Mouse (Mus musculus) CH12.LX (cell line): Measurements from ENCODE around the gene Gpsm1. TPM values are rescaled to one million over a fixed set of nuclear protein-coding genes. Genes with fewer than 3 reads are reported as not detected.

Experiments
- DNase-seq: peaks from one replicate; pipeline ENCODE4 v3.0.0-alpha.2; 2013; ENCODE audit errors: extremely low read depth
- H3K27ac ChIP-seq: 2 replicates; pipeline ENCODE4 v1.5.1; 2012; ENCODE audit warnings: low read depth, mild to moderate bottlenecking, control low read depth, moderate library complexity; ENCODE audit not compliant: insufficient read depth
- H3K27me3 ChIP-seq: replicated peaks from 2 replicates; pipeline ENCODE3; 2012; ENCODE audit warnings: inconsistent platforms
- H3K36me3 ChIP-seq, 2 experiments: replicated peaks in 1 of 2; 2 replicates each; pipeline versions ENCODE3 to v1.6.1; 2012; ENCODE audit warnings: inconsistent platforms in 1 of 2, low read length in 1 of 2, mild to moderate bottlenecking in 1 of 2, mixed read lengths in 1 of 2, moderate library complexity in 1 of 2; ENCODE audit not compliant: control insufficient read depth in 1 of 2, insufficient read depth in 1 of 2
- H3K4me1 ChIP-seq, 2 experiments: 2 replicates each; pipeline ENCODE4 v1.6.1; 2012; ENCODE audit warnings: inconsistent platforms in 1 of 2, moderate library complexity in 1 of 2; ENCODE audit not compliant: insufficient read depth in 2 of 2, control insufficient read depth in 1 of 2
- H3K4me2 ChIP-seq: 2 replicates; pipeline ENCODE4 v1.6.1; 2012; ENCODE audit warnings: low read depth, mild to moderate bottlenecking, control low read depth; ENCODE audit not compliant: poor library complexity, insufficient read depth, severe bottlenecking
- H3K4me3 ChIP-seq, 3 experiments: fragments of 150-350 bp in 1 of 3; sonication (generic) in 1 of 3; replicated peaks in 1 of 3; 2 replicates each; pipeline versions ENCODE3 to v1.5.1; 2011 to 2012; ENCODE audit warnings: low read depth in 2 of 3, low read length in 2 of 3, mild to moderate bottlenecking in 2 of 3, moderate library complexity in 2 of 3, control low read depth in 1 of 3, improper control_type of control experiment in 1 of 3, inconsistent platforms in 1 of 3, mixed read lengths in 1 of 3; ENCODE audit not compliant: poor library complexity in 1 of 3
- H3K79me2 ChIP-seq: replicated peaks from 2 replicates; pipeline ENCODE4 v1.6.1; 2012; ENCODE audit warnings: mild to moderate bottlenecking, moderate library complexity; ENCODE audit not compliant: control insufficient read depth, poor library complexity, insufficient read depth, severe bottlenecking; ENCODE audit errors: extremely low read depth
- H3K9ac ChIP-seq: 2 replicates; pipeline ENCODE4 v1.6.1; 2012; ENCODE audit warnings: low read depth, mild to moderate bottlenecking, control low read depth, moderate library complexity; ENCODE audit not compliant: insufficient read depth
- H3K9me3 ChIP-seq: replicated peaks from 2 replicates; pipeline ENCODE3; 2012; ENCODE audit warnings: low read length, inconsistent platforms, mixed read lengths
- E2F4 ChIP-seq: IDR thresholded peaks from 2 replicates; pipeline ENCODE4 v1.6.1; 2011; ENCODE audit warnings: low read depth, low read length, improper control_type of control experiment; ENCODE audit not compliant: insufficient replicate concordance
- ELF1 ChIP-seq: IDR thresholded peaks from 2 replicates; pipeline ENCODE4 v1.6.1; 2014; ENCODE audit warnings: low read depth, mild to moderate bottlenecking, inconsistent platforms, low read length, improper control_type of control experiment
- EP300 ChIP-seq: IDR thresholded peaks from 2 replicates; pipeline ENCODE4 v1.6.1; 2011; ENCODE audit warnings: low read length, improper control_type of control experiment
- GABPA ChIP-seq: IDR thresholded peaks from 2 replicates; pipeline ENCODE4 v1.6.1; 2012; ENCODE audit warnings: low read depth, low read length, improper control_type of control experiment, inconsistent platforms; ENCODE audit not compliant: insufficient replicate concordance
- HCFC1 ChIP-seq: IDR thresholded peaks from 2 replicates; pipeline ENCODE4 v1.6.1; 2012; ENCODE audit warnings: low read depth, mild to moderate bottlenecking, inconsistent platforms, low read length, improper control_type of control experiment
- IRF4 ChIP-seq: IDR thresholded peaks from 2 replicates; pipeline ENCODE4 v1.6.1; 2014; ENCODE audit warnings: low read depth, mild to moderate bottlenecking, inconsistent platforms, low read length, improper control_type of control experiment
- JUN ChIP-seq: IDR thresholded peaks from 2 replicates; pipeline ENCODE4 v1.6.1; 2011; ENCODE audit warnings: low read depth, mild to moderate bottlenecking, low read length, improper control_type of control experiment, moderate library complexity; ENCODE audit not compliant: insufficient read depth
- KAT2A ChIP-seq: IDR thresholded peaks from 2 replicates; pipeline ENCODE4 v1.6.1; 2012; ENCODE audit warnings: low read length, improper control_type of control experiment, inconsistent platforms; ENCODE audit not compliant: insufficient replicate concordance
- MAX ChIP-seq: IDR thresholded peaks from 2 replicates; pipeline ENCODE4 v1.6.1; 2011; ENCODE audit warnings: low read length, improper control_type of control experiment
- MAZ ChIP-seq: IDR thresholded peaks from 2 replicates; pipeline ENCODE4 v1.6.1; 2012; ENCODE audit warnings: low read depth, mild to moderate bottlenecking, inconsistent platforms, low read length, improper control_type of control experiment, moderate library complexity
- MEF2A ChIP-seq: IDR thresholded peaks from 2 replicates; pipeline ENCODE4 v1.6.1; 2014; ENCODE audit warnings: low read depth, mild to moderate bottlenecking, inconsistent platforms, low read length, improper control_type of control experiment, borderline replicate concordance
- MXI1 ChIP-seq: IDR thresholded peaks from 2 replicates; pipeline ENCODE4 v1.6.1; 2011; ENCODE audit warnings: mild to moderate bottlenecking, low read depth, low read length, improper control_type of control experiment
- NELFE ChIP-seq: IDR thresholded peaks from 2 replicates; pipeline ENCODE4 v1.6.1; 2011; ENCODE audit warnings: low read depth, low read length, improper control_type of control experiment
- NRF1 ChIP-seq: IDR thresholded peaks from 2 replicates; pipeline ENCODE4 v1.6.1; 2014; ENCODE audit warnings: low read depth, mild to moderate bottlenecking, inconsistent platforms, low read length, improper control_type of control experiment, moderate library complexity
- PAX5 ChIP-seq: IDR thresholded peaks from 2 replicates; pipeline ENCODE4 v1.6.1; 2012; ENCODE audit warnings: low read length, inconsistent platforms, mixed read lengths
- POLR2A ChIP-seq: IDR thresholded peaks from 2 replicates; pipeline ENCODE4 v1.6.1; 2011; ENCODE audit warnings: low read depth, mild to moderate bottlenecking, improper control_type of control experiment, low read length
- POLR2AphosphoS2 ChIP-seq: IDR thresholded peaks from 2 replicates; pipeline ENCODE4 v1.6.1; 2011; ENCODE audit warnings: low read depth, low read length, improper control_type of control experiment
- SIN3A ChIP-seq: IDR thresholded peaks from 2 replicates; pipeline ENCODE4 v1.6.1; 2012; ENCODE audit warnings: low read length, improper control_type of control experiment, inconsistent platforms
- SMC3 ChIP-seq: IDR thresholded peaks from 2 replicates; pipeline ENCODE4 v1.6.1; 2011; ENCODE audit warnings: low read depth, low read length, improper control_type of control experiment
- TBP ChIP-seq: conservative IDR thresholded peaks from 2 replicates; pipeline ENCODE4 v1.6.1; 2011; ENCODE audit warnings: low read depth, low read length, improper control_type of control experiment
- TCF12 ChIP-seq: IDR thresholded peaks from 2 replicates; pipeline ENCODE4 v1.6.1; 2014; ENCODE audit warnings: low read depth, mild to moderate bottlenecking, inconsistent platforms, low read length, improper control_type of control experiment
- USF2 ChIP-seq: conservative IDR thresholded peaks from 2 replicates; pipeline ENCODE4 v1.6.1; 2011; ENCODE audit warnings: low read depth, low read length, improper control_type of control experiment
- ZMIZ1 ChIP-seq: IDR thresholded peaks from 2 replicates; pipeline ENCODE4 v1.6.1; 2012; ENCODE audit warnings: low read depth, mild to moderate bottlenecking, inconsistent platforms, low read length, improper control_type of control experiment
- dilution Hi-C: fragments of 300-500 bp; cut with MboI; formaldehyde crosslinking; loops from 2 replicates; pipeline ENCODE4 v1.14.3; 2020; ENCODE audit warnings: low sequenced_read_pairs; ENCODE audit not compliant: extremely low pct_unique_long_range_greater_than_20kb, extremely low pct_ligation_motif_present
- in situ Hi-C: fragments of 300-500 bp; cut with MboI; formaldehyde crosslinking; loops from 3 replicates; pipeline ENCODE4 v1.14.3; 2019; ENCODE audit warnings: low sequenced_read_pairs, low pct_ligation_motif_present, low pct_unique_long_range_greater_than_20kb, mixed read lengths
- polyA plus RNA-seq: library from polyadenylated mRNA; unstranded; fragments of >175 nt; gene quantifications from 2 replicates; pipeline ENCODE4 v1.2.1, GENCODE M21; 2012; ENCODE audit warnings: low read depth; ENCODE audit not compliant: insufficient read length
- total RNA-seq, 2 experiments: library from RNA; depleted of rRNA; stranded (reverse); fragments of 300-350 nt in 1 of 2; fragments of >200 nt in 1 of 2; gene quantifications; 2 replicates each; pipeline ENCODE4 v1.2.3; 2012 to 2014

The Gpsm1 gene
- total and polyA plus RNA-seq, 3 experiments = 3.2 to 8.1 (median 3.6) TPM

GRCm38 (mm10) chr2:26389154-26389690 lies 73.9 kb downstream of the Gpsm1 start, which contains the start of the genes Entr1 and Pmpca:
Gene Entr1 (minus strand): TSS chr2:26389316.
Gene Pmpca (plus strand): TSS chr2:26389339.
- in situ Hi-C loops (no loop called here), dilution Hi-C loops (no loop called here)
- Histone ChIP-seq H3K36me3 (peaks cover 67 to 77% of the 10 kb centered on the region in 2 experiments), H3K4me2 (peak within 1 kb of the TSS; percentile 97), H3K4me3 (peak within 1 kb of the TSS; percentile 84 to 94 (median 88)), H3K79me2 (peaks cover 26% of the 10 kb centered on the region), H3K4me1 (peaks cover 4 to 26% of the 10 kb centered on the region in 2 experiments), H3K9me3 (no peaks in the 10 kb centered on the region), H3K27me3 (no peaks in the 10 kb centered on the region), H3K27ac (peak within 1 kb of the TSS; percentile 13; the same call in 1 of the 2 replicates), H3K9ac (peak within 1 kb of the TSS; percentile 89)
- peak; percentile 70 for DNase-seq
- TF ChIP-seq POLR2AphosphoS2 (peak; percentile 89; the same call in 1 of the 2 replicates), GABPA (no peak; the same call in 1 of the 2 replicates), POLR2A (peak; percentile 96), KAT2A (peak; percentile 81; the same call in 1 of the 2 replicates), SIN3A (peak; percentile 91), NRF1 (peak; percentile 82), MAZ (0 out of 2 replicates have a peak, but pooled peaks have one; percentile 53), IRF4 (0 out of 2 replicates have a peak, but pooled peaks have one; percentile 16), TBP (no peak), TCF12 (peak; percentile 89), NELFE (peak; percentile 93), E2F4 (no peak), MAX (peak; percentile 64; the same call in 1 of the 2 replicates), MXI1 (peak; percentile 89), MEF2A (peak; percentile 74; the same call in 1 of the 2 replicates), USF2 (no peak), ZMIZ1 (peak; percentile 92), HCFC1 (peak; percentile 84), ELF1 (peak; percentile 93)

- dilution Hi-C loops = no loop called here
- DNase-seq = no peak
- Histone ChIP-seq H3K9me3 (no peaks in the 10 kb centered on the region), H3K79me2 (peaks cover 26% of the 10 kb centered on the region), H3K27ac (no peak overlapping the region), H3K36me3 (peaks cover 67 to 77% of the 10 kb centered on the region in 2 experiments), H3K27me3 (no peaks in the 10 kb centered on the region), H3K4me2 (no peak overlapping the region), H3K9ac (no peak overlapping the region), H3K4me1 (peaks cover 4 to 26% of the 10 kb centered on the region in 2 experiments), H3K4me3 (no peak overlapping the region)
- in situ Hi-C loops = no loop called here
- no peak for TF ChIP-seq E2F4
- TF ChIP-seq SMC3 = no peak
- no peak for TF ChIP-seq PAX5
- no peak for TF ChIP-seq JUN
- TF ChIP-seq EP300 = no peak
- no peak for TF ChIP-seq KAT2A
These were observed 75.6 kb downstream of the Gpsm1 start for GRCm38 (mm10) chr2:26390954-26391353.
